Mouse (Mus musculus) cortical plate, adult 2 months (tissue): Measurements from ENCODE around the gene Hrh3.

ENCODE experiments used
- CTCF ChIP-seq: fragments of 200-500 bp; IDR thresholded peaks from 2 replicates; pipeline ENCODE4 v1.5.1; 2011; ENCODE audit warnings: mild to moderate bottlenecking, control low read depth, low read length; ENCODE audit not compliant: insufficient read depth; ENCODE audit errors: extremely low read depth
- POLR2A ChIP-seq: fragments of 200-500 bp; IDR thresholded peaks from 2 replicates; pipeline ENCODE4 v1.6.1; 2011; ENCODE audit warnings: mild to moderate bottlenecking, low read length, control low read depth; ENCODE audit not compliant: insufficient read depth; ENCODE audit errors: extremely low read depth

- TF ChIP-seq POLR2A, result no peak
- peak; percentile 39; the same call in 1 of the 2 replicates for TF ChIP-seq CTCF
Measured at GRCm38 (mm10) chr2:180051986-180052733, 52.1 kb downstream of the Hrh3 start.
